Mouse (Mus musculus): ENCODE results near the gene Spaca3. TPM values are rescaled to one million over a fixed set of nuclear protein-coding genes. Genes with fewer than 3 reads are reported as not detected.

Spaca3 gene
- polyA plus RNA-seq, 1 experiment from 2014 or later, result not detected

- Histone ChIP-seq H3K9me3 (ENCODE audit: control insufficient read depth, low read length) (no peaks in the 10 kb centered on the region), H3K9ac (ENCODE audit: low read length) (no peak overlapping the region), H3K4me2 (ENCODE audit: low read depth) (no peak overlapping the region), H3K4me1 (ENCODE audit: control insufficient read depth, insufficient read depth, low read length) (no peaks in the 10 kb centered on the region), H3K4me3 (ENCODE audit: low read depth, low read length) (no peak overlapping the region), H3K27me3 (ENCODE audit: control insufficient read depth, insufficient read depth, low read length) (no peaks in the 10 kb centered on the region), H3K36me3 (ENCODE audit: control insufficient read depth, insufficient read depth, low read length) (no peaks in the 10 kb centered on the region), H3K27ac (ENCODE audit: low read depth, low read length) (no peak overlapping the region)
- 47% methylated on average over 5 of the region's 5 CpGs for WGBS
- no peak for ATAC-seq (ENCODE audit: insufficient read depth, low FRiP score, low TSS enrichment)
- DNase-seq (ENCODE audit: low spot score), result no peak
These were observed 6.3 kb upstream of the Spaca3 start for GRCm38 (mm10) chr11:80851859-80852258.

DNA sequence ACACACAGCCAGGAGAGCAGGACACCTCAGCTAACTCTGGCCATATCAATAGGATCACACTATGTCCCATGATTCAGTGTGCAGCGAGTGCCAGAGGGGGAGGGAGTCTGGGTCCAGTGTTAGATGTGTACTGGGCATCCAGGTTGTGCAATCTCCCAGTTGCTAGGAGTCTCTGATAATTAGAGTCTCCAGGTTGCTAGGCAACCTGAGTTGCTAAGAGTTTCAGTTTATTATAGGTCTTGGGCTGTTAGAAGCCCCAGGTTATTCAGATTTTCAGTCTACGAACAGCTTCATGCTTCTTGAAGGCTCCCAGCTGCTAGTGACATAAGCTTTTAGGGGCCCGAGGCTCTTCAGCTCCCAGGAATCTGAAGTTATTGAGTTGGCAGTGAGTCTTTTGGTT, 5.2 kb upstream of the Spaca3 start:
- WGBS, result 73% methylated on average over 3 of the region's 3 CpGs
- DNase-seq (ENCODE audit: low spot score), result no peak

GRCm38 (mm10) chr11:80854430-80854829, 3.7 kb upstream of the Spaca3 start:
- Histone ChIP-seq H3K27ac (ENCODE audit: low read depth, low read length) (no peak overlapping the region), H3K4me3 (ENCODE audit: low read depth, low read length) (no peak overlapping the region), H3K27me3 (ENCODE audit: control insufficient read depth, insufficient read depth, low read length) (no peaks in the 10 kb centered on the region), H3K9me3 (ENCODE audit: control insufficient read depth, low read length) (no peaks in the 10 kb centered on the region), H3K4me2 (ENCODE audit: low read depth) (no peak overlapping the region), H3K36me3 (ENCODE audit: control insufficient read depth, insufficient read depth, low read length) (no peaks in the 10 kb centered on the region), H3K9ac (ENCODE audit: low read length) (no peak overlapping the region), H3K4me1 (ENCODE audit: control insufficient read depth, insufficient read depth, low read length) (no peaks in the 10 kb centered on the region)
- WGBS, result 90% methylated on average over 11 of the region's 11 CpGs
- DNase-seq (ENCODE audit: low spot score), result no peak
- no peak for ATAC-seq (ENCODE audit: insufficient read depth, low FRiP score, low TSS enrichment)

More for the DNA sequence above, 5.2 kb upstream of the Spaca3 start:
- no peaks in the 10 kb centered on the region for H3K36me3 ChIP-seq (ENCODE audit: control insufficient read depth, insufficient read depth, low read length)
- H3K9me3 ChIP-seq (ENCODE audit: control insufficient read depth, low read length), result no peaks in the 10 kb centered on the region
- H3K27ac ChIP-seq (ENCODE audit: low read depth, low read length), result no peak overlapping the region
- H3K4me1 ChIP-seq (ENCODE audit: control insufficient read depth, insufficient read depth, low read length), result no peaks in the 10 kb centered on the region
- no peaks in the 10 kb centered on the region for H3K27me3 ChIP-seq (ENCODE audit: control insufficient read depth, insufficient read depth, low read length)
- no peak overlapping the region for H3K9ac ChIP-seq (ENCODE audit: low read length)
- no peak overlapping the region for H3K4me2 ChIP-seq (ENCODE audit: low read depth)
- no peak overlapping the region for H3K4me3 ChIP-seq (ENCODE audit: low read depth, low read length)
- no peak for ATAC-seq (ENCODE audit: insufficient read depth, low FRiP score, low TSS enrichment)

- no peaks in the 10 kb centered on the region for H3K36me3 ChIP-seq (ENCODE audit: control insufficient read depth, insufficient read depth, low read length)
- H3K4me3 ChIP-seq (ENCODE audit: low read depth, low read length), result no peak overlapping the region
- DNase-seq (ENCODE audit: low spot score), result no peak
- no peaks in the 10 kb centered on the region for H3K4me1 ChIP-seq (ENCODE audit: control insufficient read depth, insufficient read depth, low read length)
- H3K27ac ChIP-seq (ENCODE audit: low read depth, low read length), result no peak overlapping the region
- 55% methylated on average over 7 of the region's 7 CpGs for WGBS
- ATAC-seq (ENCODE audit: insufficient read depth, low FRiP score, low TSS enrichment), result no peak
- H3K9ac ChIP-seq (ENCODE audit: low read length), result no peak overlapping the region
- no peaks in the 10 kb centered on the region for H3K27me3 ChIP-seq (ENCODE audit: control insufficient read depth, insufficient read depth, low read length)
- no peaks in the 10 kb centered on the region for H3K9me3 ChIP-seq (ENCODE audit: control insufficient read depth, low read length)
- H3K4me2 ChIP-seq (ENCODE audit: low read depth), result no peak overlapping the region
These were observed 3.3 kb upstream of the Spaca3 start for GRCm38 (mm10) chr11:80854908-80855307.

DNA sequence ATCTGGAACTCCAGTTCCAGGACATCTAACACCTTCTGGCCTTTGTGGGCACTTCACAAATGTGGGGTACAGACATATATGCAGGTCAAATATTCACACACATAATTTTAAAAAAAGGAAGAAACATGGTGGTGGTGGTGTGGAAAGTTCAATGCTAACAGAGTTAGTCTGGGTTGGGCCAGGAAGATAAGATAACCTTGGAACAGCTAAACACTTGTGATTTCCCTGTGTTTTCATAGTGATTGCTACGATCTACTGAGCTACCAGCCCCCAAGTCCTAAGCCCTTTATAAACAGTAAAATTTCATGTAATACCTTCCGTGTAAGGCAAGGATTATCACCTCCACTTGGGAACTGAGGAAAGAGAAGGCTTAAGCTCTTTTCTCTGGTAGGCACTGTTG, 1.3 kb upstream of the Spaca3 start:
- Histone ChIP-seq H3K4me2 (ENCODE audit: low read depth) (no peak overlapping the region), H3K9me3 (ENCODE audit: control insufficient read depth, low read length) (no peaks in the 10 kb centered on the region), H3K36me3 (ENCODE audit: control insufficient read depth, insufficient read depth, low read length) (no peaks in the 10 kb centered on the region), H3K9ac (ENCODE audit: low read length) (no peak overlapping the region), H3K27ac (ENCODE audit: low read depth, low read length) (no peak overlapping the region), H3K4me3 (ENCODE audit: low read depth, low read length) (no peak overlapping the region), H3K27me3 (ENCODE audit: control insufficient read depth, insufficient read depth, low read length) (no peaks in the 10 kb centered on the region), H3K4me1 (ENCODE audit: control insufficient read depth, insufficient read depth, low read length) (no peaks in the 10 kb centered on the region)
- WGBS, result 88% methylated on average over 2 of the region's 2 CpGs
- ATAC-seq (ENCODE audit: insufficient read depth, low FRiP score, low TSS enrichment) (no peak), DNase-seq (ENCODE audit: low spot score) (no peak)

DNA sequence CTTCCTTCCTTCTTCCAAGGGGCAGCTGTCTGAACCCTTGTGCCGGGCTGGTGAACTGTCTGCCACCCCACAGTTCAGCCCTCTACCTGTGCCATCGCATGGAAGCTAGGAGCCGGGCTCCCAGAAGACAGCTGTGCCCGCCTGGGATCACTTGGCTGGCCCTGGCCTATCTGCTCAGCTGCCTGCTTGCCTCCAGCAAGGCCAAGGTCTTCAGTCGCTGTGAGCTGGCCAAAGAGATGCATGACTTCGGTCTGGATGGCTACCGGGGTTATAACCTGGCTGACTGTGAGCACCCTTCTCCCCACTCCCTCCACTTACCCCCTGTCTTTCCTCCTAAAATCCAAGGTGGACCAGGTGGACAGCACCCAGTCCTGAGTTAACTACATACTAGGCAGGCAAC, 4.8 kb downstream of the Spaca3 start:
- 89% methylated on average over 7 of the region's 7 CpGs for WGBS
- no peak for ATAC-seq (ENCODE audit: insufficient read depth, low FRiP score, low TSS enrichment)
- Histone ChIP-seq H3K27me3 (ENCODE audit: control insufficient read depth, insufficient read depth, low read length) (no peaks in the 10 kb centered on the region), H3K9me3 (ENCODE audit: control insufficient read depth, low read length) (no peaks in the 10 kb centered on the region), H3K9ac (ENCODE audit: low read length) (no peak overlapping the region), H3K4me3 (ENCODE audit: low read depth, low read length) (no peak overlapping the region), H3K4me2 (ENCODE audit: low read depth) (no peak overlapping the region), H3K4me1 (ENCODE audit: control insufficient read depth, insufficient read depth, low read length) (no peaks in the 10 kb centered on the region), H3K36me3 (ENCODE audit: control insufficient read depth, insufficient read depth, low read length) (no peaks in the 10 kb centered on the region), H3K27ac (ENCODE audit: low read depth, low read length) (no peak overlapping the region)
- no peak for DNase-seq (ENCODE audit: low spot score)

GRCm38 (mm10) chr11:80868039-80868438, 9.9 kb downstream of the Spaca3 start:
- Histone ChIP-seq H3K27me3 (ENCODE audit: control insufficient read depth, insufficient read depth, low read length) (no peaks in the 10 kb centered on the region), H3K27ac (ENCODE audit: low read depth, low read length) (no peak overlapping the region), H3K4me1 (ENCODE audit: control insufficient read depth, insufficient read depth, low read length) (no peaks in the 10 kb centered on the region), H3K36me3 (ENCODE audit: control insufficient read depth, insufficient read depth, low read length) (no peaks in the 10 kb centered on the region), H3K9me3 (ENCODE audit: control insufficient read depth, low read length) (no peaks in the 10 kb centered on the region), H3K4me2 (ENCODE audit: low read depth) (no peak overlapping the region), H3K9ac (ENCODE audit: low read length) (no peak overlapping the region), H3K4me3 (ENCODE audit: low read depth, low read length) (no peak overlapping the region)
- ATAC-seq (ENCODE audit: insufficient read depth, low FRiP score, low TSS enrichment) (no peak), DNase-seq (ENCODE audit: low spot score) (no peak)
- 89% methylated on average over 1 of the region's 1 CpGs for WGBS

DNA sequence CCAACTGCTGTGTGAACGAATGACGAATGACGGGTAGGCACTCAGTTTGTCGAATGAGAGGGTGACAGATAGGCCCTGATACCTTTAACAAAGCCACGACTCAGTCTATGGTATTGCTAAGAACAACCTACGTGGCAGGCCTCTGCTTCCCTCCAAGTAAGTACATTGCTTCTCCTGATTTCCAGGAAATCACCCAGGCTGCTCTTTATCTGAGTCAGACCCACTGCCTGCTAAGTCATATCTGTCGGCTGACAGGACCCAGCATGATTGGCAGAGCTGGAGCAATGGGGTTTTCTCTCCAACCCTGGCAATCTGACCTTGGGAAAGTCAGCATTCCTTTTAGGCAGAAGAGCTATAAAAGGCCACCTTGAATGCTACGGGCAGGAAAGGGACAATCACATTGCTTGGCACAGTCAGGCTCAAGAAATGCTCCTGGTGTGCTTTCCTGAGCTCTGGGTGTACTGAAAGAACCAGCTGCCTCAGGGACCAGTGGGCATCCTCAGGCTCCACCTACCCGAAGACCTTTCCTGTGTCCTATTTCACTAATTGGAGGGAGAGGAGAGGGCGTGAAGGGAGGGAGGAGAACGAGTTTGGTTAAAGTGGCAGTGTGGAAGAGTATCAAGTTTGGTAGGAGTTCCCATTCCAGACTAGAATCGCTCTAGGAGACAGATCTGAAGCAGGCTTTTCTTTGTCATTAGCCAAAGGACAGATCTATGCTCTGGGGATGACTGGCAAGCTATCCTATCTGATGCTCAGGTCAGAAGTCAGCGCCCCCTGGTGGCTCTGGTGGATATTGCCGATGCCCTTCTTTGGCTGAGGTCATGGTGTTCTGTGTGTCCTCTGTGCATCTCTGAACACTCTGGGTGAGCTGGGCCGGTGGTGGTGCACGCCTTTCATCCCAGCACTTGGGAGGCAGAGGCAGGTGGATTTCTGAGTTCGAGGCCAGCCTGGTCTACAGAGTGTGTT, 14.6 kb downstream of the Spaca3 start:
- no peaks in the 10 kb centered on the region for H3K9me3 ChIP-seq (ENCODE audit: control insufficient read depth, low read length)
- H3K27me3 ChIP-seq (ENCODE audit: control insufficient read depth, insufficient read depth, low read length), result no peaks in the 10 kb centered on the region
- H3K27ac ChIP-seq (ENCODE audit: low read depth, low read length), result no peak overlapping the region
- no peak overlapping the region for H3K4me2 ChIP-seq (ENCODE audit: low read depth)
- DNase-seq (ENCODE audit: low spot score) (peak; percentile 72), ATAC-seq (ENCODE audit: insufficient read depth, low FRiP score, low TSS enrichment) (no peak)
- H3K4me3 ChIP-seq (ENCODE audit: low read depth, low read length), result no peak overlapping the region
- H3K9ac ChIP-seq (ENCODE audit: low read length), result no peak overlapping the region
- no peaks in the 10 kb centered on the region for H3K36me3 ChIP-seq (ENCODE audit: control insufficient read depth, insufficient read depth, low read length)
- H3K4me1 ChIP-seq (ENCODE audit: control insufficient read depth, insufficient read depth, low read length), result no peaks in the 10 kb centered on the region
- WGBS, result 61% methylated on average over 17 of the region's 17 CpGs

DNA sequence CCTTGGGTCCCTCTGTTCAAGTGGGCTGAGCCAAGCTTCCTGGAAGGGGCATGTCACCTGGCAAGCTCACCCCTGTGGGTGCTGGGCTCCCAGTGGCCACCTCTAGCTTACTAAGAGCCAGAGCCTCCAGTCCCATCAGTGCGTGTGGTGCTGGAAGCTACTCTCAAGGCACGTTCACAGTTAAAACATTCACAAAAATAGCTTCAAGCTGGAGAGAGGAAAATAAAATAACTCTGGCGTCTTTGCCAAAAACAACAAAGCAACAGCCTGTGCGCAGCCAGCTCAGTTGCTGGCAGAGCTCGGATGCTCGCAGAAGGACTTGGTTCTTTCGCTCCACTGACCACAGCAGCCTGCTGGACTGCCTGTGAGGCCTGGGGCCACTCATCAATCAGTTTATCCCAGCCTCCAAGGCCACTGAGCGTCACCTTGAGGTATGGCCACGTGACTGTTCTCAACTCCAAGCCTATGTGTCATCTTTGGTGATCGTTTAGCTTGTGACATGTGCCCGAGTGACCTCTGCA, 19.0 kb downstream of the Spaca3 start:
- ATAC-seq (ENCODE audit: insufficient read depth, low FRiP score, low TSS enrichment) (no peak), DNase-seq (ENCODE audit: low spot score) (no peak)
- Histone ChIP-seq H3K4me1 (ENCODE audit: control insufficient read depth, insufficient read depth, low read length) (no peaks in the 10 kb centered on the region), H3K9ac (ENCODE audit: low read length) (no peak overlapping the region), H3K27ac (ENCODE audit: low read depth, low read length) (no peak overlapping the region), H3K9me3 (ENCODE audit: control insufficient read depth, low read length) (no peaks in the 10 kb centered on the region), H3K4me3 (ENCODE audit: low read depth, low read length) (no peak overlapping the region), H3K36me3 (ENCODE audit: control insufficient read depth, insufficient read depth, low read length) (no peaks in the 10 kb centered on the region), H3K27me3 (ENCODE audit: control insufficient read depth, insufficient read depth, low read length) (no peaks in the 10 kb centered on the region), H3K4me2 (ENCODE audit: low read depth) (no peak overlapping the region)
- WGBS, result 68% methylated on average over 11 of the region's 11 CpGs

Measured in neural tube, embryonic 11.5 days (tissue).